ENCODE assay signal across 9 mouse cellular contexts in genomic region chr10:19781365-19781764, GRCm38 (mm10).
DNase-seq lines count a peak whose midpoint lies in the region; ATAC-seq and TF ChIP-seq lines count a peak whose summit lies in the region.
"Had no signal": no experiment of that assay in that cellular context is flagged by ENCODE, and none has a peak within 500 bp of the region (broad histone marks: within the 10 kb centered on the region; RNA-seq: fewer than 3 reads in every experiment).

No protein-coding gene starts in this region.

- no peaks in the 10 kb centered on the region for H3K9me3 ChIP-seq in kidney, embryonic 14.5 days (ENCODE audit: control insufficient read depth, low read length)
- H3K9me3 ChIP-seq in ES-Bruce4 (replicated peaks; ENCODE audit: control insufficient read depth, insufficient read depth, low read length, poor library complexity, severe bottlenecking) = 0 out of 2 replicates have a peak, but pooled peaks cover 2% of the 10 kb centered on the region
- H3K9me3 ChIP-seq: lung, embryonic 15.5 days had no signal

- H3K36me3 ChIP-seq in kidney, embryonic 14.5 days (ENCODE audit: control insufficient read depth, insufficient read depth, low read length) = no peaks in the 10 kb centered on the region
- no peaks in the 10 kb centered on the region for H3K36me3 ChIP-seq in ES-Bruce4 (ENCODE audit: control insufficient read depth, insufficient read depth, low read length, poor library complexity, severe bottlenecking)
- H3K36me3 ChIP-seq: lung, embryonic 15.5 days had no signal

- TF ChIP-seq EP300 in ES-Bruce4 (IDR thresholded peaks at IDR 0.05; ENCODE audit: insufficient read depth, low read depth, low read length) = no peak

- no peaks in the 10 kb centered on the region for H3K4me1 ChIP-seq in kidney, embryonic 14.5 days (ENCODE audit: control insufficient read depth, insufficient read depth, low read length)
- no peaks in the 10 kb centered on the region for H3K4me1 ChIP-seq in ES-Bruce4 (ENCODE audit: control insufficient read depth, insufficient read depth, low read length)
- H3K4me1 ChIP-seq: lung, embryonic 15.5 days had no signal

- peak; percentile 29 to 85 for DNase-seq in adrenal gland, adult (ENCODE audit: inconsistent age in 2 of 2, low spot score in 1 of 2)
- no peak for DNase-seq in adrenal gland, adult 8-10 months
- DNase-seq in kidney, adult 9 months = peak; percentile 18
- peak; percentile 6 for DNase-seq in forelimb bud, embryonic 11.5 days (ENCODE audit: low read depth, low spot score)
- DNase-seq in natural killer cell, adult 2 months (ENCODE audit: low spot score in 2 of 2) = peak; percentile 60 to 68
- no peak for DNase-seq in left cerebral cortex, adult 8-10 months (ENCODE audit: low spot score in 2 of 2)

- ATAC-seq in kidney, embryonic 14.5 days (ENCODE audit: low FRiP score, low TSS enrichment) = no peak

- whole genome bisulfite sequencing in kidney, embryonic 14.5 days = 89% methylated on average over 5 of the region's 5 CpGs

- no peaks in the 10 kb centered on the region for H3K27me3 ChIP-seq in kidney, embryonic 14.5 days (ENCODE audit: control insufficient read depth, insufficient read depth, low read length)
- no peaks in the 10 kb centered on the region for H3K27me3 ChIP-seq in ES-Bruce4 (ENCODE audit: control insufficient read depth, insufficient read depth, low read length, poor library complexity, severe bottlenecking)
- H3K27me3 ChIP-seq: lung, embryonic 15.5 days had no signal

- no peak overlapping the region for H3K4me3 ChIP-seq in kidney, embryonic 14.5 days (ENCODE audit: low read length)
- no peak overlapping the region for H3K4me3 ChIP-seq in ES-Bruce4 (ENCODE audit: low read depth, low read length)
- H3K4me3 ChIP-seq: lung, embryonic 15.5 days had no signal

- no peak overlapping the region for H3K9ac ChIP-seq in kidney, embryonic 14.5 days (ENCODE audit: low read depth, low read length)
- H3K9ac ChIP-seq in ES-Bruce4 (ENCODE audit: low read depth, poor library complexity, severe bottlenecking) = no peak overlapping the region
- H3K9ac ChIP-seq: lung, embryonic 15.5 days had no signal

- peak; percentile 33 for TF ChIP-seq CTCF in ES-Bruce4 (IDR thresholded peaks at IDR 0.05; ENCODE audit: low read depth, low read length)

- H3K4me2 ChIP-seq in kidney, embryonic 14.5 days (replicated peaks; ENCODE audit: low read depth, low read length) = no peak overlapping the region
- H3K4me2 ChIP-seq: lung, embryonic 15.5 days had no signal

- TF ChIP-seq POLR2A in ES-Bruce4 (IDR thresholded peaks at IDR 0.05; ENCODE audit: insufficient read depth, low read length) = no peak

- H3K27ac ChIP-seq in kidney, embryonic 14.5 days (ENCODE audit: low read depth, low read length) = no peak overlapping the region
- no peak overlapping the region for H3K27ac ChIP-seq in ES-Bruce4 (ENCODE audit: insufficient read depth, low read length)
- H3K27ac ChIP-seq: lung, embryonic 15.5 days had no signal

Comparison
In these comparisons a context has a peak if more than half of its experiments do, and no peak if none do; other contexts are left out.
1. DNase-seq: peak in adrenal gland, adult (2 of 2), kidney, adult 9 months (single experiment), forelimb bud, embryonic 11.5 days (single experiment) and natural killer cell, adult 2 months (2 of 2); none in adrenal gland, adult 8-10 months (single experiment) and left cerebral cortex, adult 8-10 months (0 of 2).